Mouse (Mus musculus) CH12.LX (cell line): ENCODE measurements around the gene Ccnd3. TPM values are rescaled to one million over a fixed set of nuclear protein-coding genes. Genes with fewer than 3 reads are reported as not detected.

Source experiments
- DNase-seq: peaks from one replicate; pipeline ENCODE4 v3.0.0-alpha.2; 2013; ENCODE audit errors: extremely low read depth
- H3K27ac ChIP-seq: 2 replicates; pipeline ENCODE4 v1.5.1; 2012; ENCODE audit warnings: low read depth, mild to moderate bottlenecking, control low read depth, moderate library complexity; ENCODE audit not compliant: insufficient read depth
- H3K27me3 ChIP-seq: replicated peaks from 2 replicates; pipeline ENCODE3; 2012; ENCODE audit warnings: inconsistent platforms
- H3K36me3 ChIP-seq, 2 experiments: replicated peaks in 1 of 2; 2 replicates each; pipeline versions ENCODE3 to v1.6.1; 2012; ENCODE audit warnings: inconsistent platforms in 1 of 2, low read length in 1 of 2, mild to moderate bottlenecking in 1 of 2, mixed read lengths in 1 of 2, moderate library complexity in 1 of 2; ENCODE audit not compliant: control insufficient read depth in 1 of 2, insufficient read depth in 1 of 2
- H3K4me1 ChIP-seq, 2 experiments: 2 replicates each; pipeline ENCODE4 v1.6.1; 2012; ENCODE audit warnings: inconsistent platforms in 1 of 2, moderate library complexity in 1 of 2; ENCODE audit not compliant: insufficient read depth in 2 of 2, control insufficient read depth in 1 of 2
- H3K4me2 ChIP-seq: 2 replicates; pipeline ENCODE4 v1.6.1; 2012; ENCODE audit warnings: low read depth, mild to moderate bottlenecking, control low read depth; ENCODE audit not compliant: poor library complexity, insufficient read depth, severe bottlenecking
- H3K4me3 ChIP-seq, 3 experiments: fragments of 150-350 bp in 1 of 3; sonication (generic) in 1 of 3; replicated peaks in 1 of 3; 2 replicates each; pipeline versions ENCODE3 to v1.5.1; 2011 to 2012; ENCODE audit warnings: low read depth in 2 of 3, low read length in 2 of 3, mild to moderate bottlenecking in 2 of 3, moderate library complexity in 2 of 3, control low read depth in 1 of 3, improper control_type of control experiment in 1 of 3, inconsistent platforms in 1 of 3, mixed read lengths in 1 of 3; ENCODE audit not compliant: poor library complexity in 1 of 3
- H3K79me2 ChIP-seq: replicated peaks from 2 replicates; pipeline ENCODE4 v1.6.1; 2012; ENCODE audit warnings: mild to moderate bottlenecking, moderate library complexity; ENCODE audit not compliant: control insufficient read depth, poor library complexity, insufficient read depth, severe bottlenecking; ENCODE audit errors: extremely low read depth
- H3K9ac ChIP-seq: 2 replicates; pipeline ENCODE4 v1.6.1; 2012; ENCODE audit warnings: low read depth, mild to moderate bottlenecking, control low read depth, moderate library complexity; ENCODE audit not compliant: insufficient read depth
- H3K9me3 ChIP-seq: replicated peaks from 2 replicates; pipeline ENCODE3; 2012; ENCODE audit warnings: low read length, inconsistent platforms, mixed read lengths
- CHD1 ChIP-seq: IDR thresholded peaks from 2 replicates; pipeline ENCODE4 v1.6.1; 2012; ENCODE audit warnings: low read depth, low read length, improper control_type of control experiment, inconsistent platforms
- CTCF ChIP-seq, 2 experiments: IDR thresholded peaks in 1 of 2; conservative IDR thresholded peaks in 1 of 2; 2 replicates each; pipeline ENCODE4 v1.5.1; 2011 to 2012; ENCODE audit warnings: low read depth in 2 of 2, low read length in 2 of 2, improper control_type of control experiment in 1 of 2, inconsistent platforms in 1 of 2, mild to moderate bottlenecking in 1 of 2, moderate library complexity in 1 of 2
- ELF1 ChIP-seq: IDR thresholded peaks from 2 replicates; pipeline ENCODE4 v1.6.1; 2014; ENCODE audit warnings: low read depth, mild to moderate bottlenecking, inconsistent platforms, low read length, improper control_type of control experiment
- EP300 ChIP-seq: IDR thresholded peaks from 2 replicates; pipeline ENCODE4 v1.6.1; 2011; ENCODE audit warnings: low read length, improper control_type of control experiment
- IRF4 ChIP-seq: IDR thresholded peaks from 2 replicates; pipeline ENCODE4 v1.6.1; 2014; ENCODE audit warnings: low read depth, mild to moderate bottlenecking, inconsistent platforms, low read length, improper control_type of control experiment
- JUND ChIP-seq: conservative IDR thresholded peaks from 2 replicates; pipeline ENCODE4 v1.6.1; 2011; ENCODE audit warnings: low read depth, low read length, improper control_type of control experiment
- MAX ChIP-seq: IDR thresholded peaks from 2 replicates; pipeline ENCODE4 v1.6.1; 2011; ENCODE audit warnings: low read length, improper control_type of control experiment
- MAZ ChIP-seq: IDR thresholded peaks from 2 replicates; pipeline ENCODE4 v1.6.1; 2012; ENCODE audit warnings: low read depth, mild to moderate bottlenecking, inconsistent platforms, low read length, improper control_type of control experiment, moderate library complexity
- NELFE ChIP-seq: IDR thresholded peaks from 2 replicates; pipeline ENCODE4 v1.6.1; 2011; ENCODE audit warnings: low read depth, low read length, improper control_type of control experiment
- NRF1 ChIP-seq: IDR thresholded peaks from 2 replicates; pipeline ENCODE4 v1.6.1; 2014; ENCODE audit warnings: low read depth, mild to moderate bottlenecking, inconsistent platforms, low read length, improper control_type of control experiment, moderate library complexity
- PAX5 ChIP-seq: IDR thresholded peaks from 2 replicates; pipeline ENCODE4 v1.6.1; 2012; ENCODE audit warnings: low read length, inconsistent platforms, mixed read lengths
- POLR2A ChIP-seq: IDR thresholded peaks from 2 replicates; pipeline ENCODE4 v1.6.1; 2011; ENCODE audit warnings: low read depth, mild to moderate bottlenecking, improper control_type of control experiment, low read length
- POLR2AphosphoS2 ChIP-seq: IDR thresholded peaks from 2 replicates; pipeline ENCODE4 v1.6.1; 2011; ENCODE audit warnings: low read depth, low read length, improper control_type of control experiment
- RCOR1 ChIP-seq: conservative IDR thresholded peaks from 2 replicates; pipeline ENCODE4 v1.6.1; 2012; ENCODE audit warnings: low read depth, mild to moderate bottlenecking, inconsistent platforms, low read length, improper control_type of control experiment
- SMC3 ChIP-seq: IDR thresholded peaks from 2 replicates; pipeline ENCODE4 v1.6.1; 2011; ENCODE audit warnings: low read depth, low read length, improper control_type of control experiment
- TBP ChIP-seq: conservative IDR thresholded peaks from 2 replicates; pipeline ENCODE4 v1.6.1; 2011; ENCODE audit warnings: low read depth, low read length, improper control_type of control experiment
- TCF12 ChIP-seq: IDR thresholded peaks from 2 replicates; pipeline ENCODE4 v1.6.1; 2014; ENCODE audit warnings: low read depth, mild to moderate bottlenecking, inconsistent platforms, low read length, improper control_type of control experiment
- USF1 ChIP-seq: IDR thresholded peaks from 2 replicates; pipeline ENCODE4 v1.6.1; 2014; ENCODE audit warnings: low read depth, mild to moderate bottlenecking, inconsistent platforms, low read length, improper control_type of control experiment
- USF2 ChIP-seq: conservative IDR thresholded peaks from 2 replicates; pipeline ENCODE4 v1.6.1; 2011; ENCODE audit warnings: low read depth, low read length, improper control_type of control experiment
- ZC3H11A ChIP-seq: IDR thresholded peaks from 2 replicates; pipeline ENCODE4 v1.6.1; 2012; ENCODE audit warnings: low read depth, mild to moderate bottlenecking, inconsistent platforms, low read length, improper control_type of control experiment
- ZKSCAN1 ChIP-seq: IDR thresholded peaks from 2 replicates; pipeline ENCODE4 v1.6.1; 2012; ENCODE audit warnings: low read depth, inconsistent platforms, low read length, improper control_type of control experiment, borderline replicate concordance
- ZMIZ1 ChIP-seq: IDR thresholded peaks from 2 replicates; pipeline ENCODE4 v1.6.1; 2012; ENCODE audit warnings: low read depth, mild to moderate bottlenecking, inconsistent platforms, low read length, improper control_type of control experiment
- dilution Hi-C: fragments of 300-500 bp; cut with MboI; formaldehyde crosslinking; loops from 2 replicates; pipeline ENCODE4 v1.14.3; 2020; ENCODE audit warnings: low sequenced_read_pairs; ENCODE audit not compliant: extremely low pct_unique_long_range_greater_than_20kb, extremely low pct_ligation_motif_present
- in situ Hi-C: fragments of 300-500 bp; cut with MboI; formaldehyde crosslinking; loops from 3 replicates; pipeline ENCODE4 v1.14.3; 2019; ENCODE audit warnings: low sequenced_read_pairs, low pct_ligation_motif_present, low pct_unique_long_range_greater_than_20kb, mixed read lengths
- polyA plus RNA-seq: library from polyadenylated mRNA; unstranded; fragments of >175 nt; gene quantifications from 2 replicates; pipeline ENCODE4 v1.2.1, GENCODE M21; 2012; ENCODE audit warnings: low read depth; ENCODE audit not compliant: insufficient read length
- total RNA-seq, 2 experiments: library from RNA; depleted of rRNA; stranded (reverse); fragments of 300-350 nt in 1 of 2; fragments of >200 nt in 1 of 2; gene quantifications; 2 replicates each; pipeline ENCODE4 v1.2.3; 2012 to 2014

The Ccnd3 gene
- total and polyA plus RNA-seq, 3 experiments: 30.6 to 121 (median 48.7) TPM

DNA sequence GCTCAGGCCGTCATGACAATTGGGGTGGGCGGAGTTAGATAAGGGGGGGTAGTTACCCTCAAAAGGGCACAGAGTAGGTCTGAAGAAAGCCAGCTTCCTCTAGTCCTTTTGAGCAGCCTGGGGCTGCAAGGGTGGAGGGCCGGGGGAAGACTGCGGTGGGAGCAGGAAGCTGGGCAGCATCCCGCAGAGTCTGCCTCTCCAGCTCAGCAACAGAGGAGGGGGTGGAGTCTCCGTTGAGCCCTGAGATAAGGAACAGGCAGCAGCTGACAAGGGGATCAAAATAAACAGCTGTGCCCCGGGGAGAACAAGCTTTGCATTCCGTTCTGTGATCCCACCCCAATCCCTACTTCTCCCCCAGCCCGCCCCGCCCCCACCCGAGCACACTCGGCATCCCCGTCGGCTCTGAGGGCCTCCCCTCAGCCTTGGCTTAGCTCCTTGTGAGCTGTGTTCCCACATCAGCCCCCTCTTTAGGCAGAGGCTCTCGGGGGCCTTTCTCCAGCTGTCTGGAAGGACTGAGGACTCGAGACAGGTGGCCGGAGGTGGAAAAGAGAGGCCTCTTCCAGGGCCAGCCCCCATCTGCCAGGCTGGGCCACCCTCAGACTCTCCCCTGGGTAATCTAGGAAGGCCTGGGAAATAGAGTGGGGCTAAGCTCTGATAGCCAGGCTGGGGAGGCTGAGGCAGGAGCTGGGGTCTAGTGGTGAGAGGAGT, 16.9 kb downstream of the Ccnd3 start:
- no peak overlapping the region for H3K4me3 ChIP-seq
- H3K4me1 ChIP-seq: peaks cover 0 to 22% of the 10 kb centered on the region in 2 experiments; a peak in 2 of 4 replicates
- in situ Hi-C loops: no loop called here
- no peak overlapping the region for H3K4me2 ChIP-seq
- H3K9ac ChIP-seq: no peak overlapping the region
- no peaks in the 10 kb centered on the region for H3K36me3 ChIP-seq
- no peaks in the 10 kb centered on the region for H3K27me3 ChIP-seq
- no peaks in the 10 kb centered on the region for H3K9me3 ChIP-seq
- no peaks in the 10 kb centered on the region for H3K79me2 ChIP-seq
- dilution Hi-C loops: no loop called here
- no peak overlapping the region for H3K27ac ChIP-seq
- TF ChIP-seq TCF12 (no peak), USF2 (no peak), TBP (no peak), EP300 (no peak), SMC3 (no peak)
- no peak for DNase-seq

DNA sequence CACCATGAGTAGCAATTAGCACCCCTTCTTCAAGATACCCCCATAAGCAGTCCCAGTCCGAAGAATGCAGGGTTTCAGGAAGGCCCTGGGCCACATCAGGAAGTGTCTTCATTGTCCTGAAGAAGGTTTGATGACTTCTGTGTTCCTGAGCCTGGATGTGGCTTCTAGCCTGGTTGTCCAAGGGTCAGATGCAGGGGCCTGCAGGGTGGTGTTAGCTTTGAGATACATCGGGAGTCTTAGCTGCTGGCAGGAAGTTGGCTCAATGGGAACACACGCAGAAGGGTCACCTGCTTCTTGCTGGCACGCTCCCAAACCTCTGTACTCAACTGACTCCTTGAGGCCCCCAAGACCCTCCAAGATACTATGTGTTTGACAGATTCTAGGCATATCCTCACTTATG, 17.7 kb downstream of the Ccnd3 start:
- dilution Hi-C loops: no loop called here
- in situ Hi-C loops: no loop called here
- peaks cover 0 to 29% of the 10 kb centered on the region in 2 experiments; a peak in 2 of 4 replicates for H3K4me1 ChIP-seq

DNA sequence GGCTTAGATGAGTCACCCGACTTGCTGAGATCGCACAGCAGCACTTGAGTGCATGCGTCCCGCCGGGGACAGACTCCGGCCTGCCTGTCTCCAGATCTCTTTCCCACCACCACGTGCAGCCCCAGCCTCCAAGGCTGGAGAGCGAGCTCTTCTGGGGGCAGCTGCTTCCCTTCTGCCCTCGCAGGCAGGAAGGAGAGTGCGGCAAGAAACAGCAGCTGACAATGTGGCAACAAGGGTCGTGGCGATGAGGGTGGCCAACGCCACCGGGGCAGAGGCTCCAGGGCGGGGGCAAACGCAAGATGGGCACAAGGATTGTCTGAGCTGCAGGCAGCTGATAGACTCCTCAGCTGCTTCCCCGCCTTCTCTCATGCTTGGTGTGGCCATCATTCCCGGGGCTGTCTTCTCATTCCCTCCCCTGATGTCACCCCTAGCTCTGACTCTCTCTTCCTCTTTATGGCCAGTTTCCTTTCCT, 18.4 kb downstream of the Ccnd3 start:
- in situ Hi-C loops: no loop called here
- H3K4me1 ChIP-seq: peaks cover 0 to 30% of the 10 kb centered on the region in 2 experiments; a peak in 2 of 4 replicates
- H3K27me3 ChIP-seq: no peaks in the 10 kb centered on the region

More for the DNA sequence above, 17.7 kb downstream of the Ccnd3 start:
- Histone ChIP-seq H3K27me3 (no peaks in the 10 kb centered on the region), H3K9me3 (no peaks in the 10 kb centered on the region), H3K9ac (no peak overlapping the region), H3K79me2 (no peaks in the 10 kb centered on the region), H3K27ac (no peak overlapping the region), H3K4me2 (no peak overlapping the region), H3K36me3 (no peaks in the 10 kb centered on the region), H3K4me3 (no peak overlapping the region)
- no peak for DNase-seq
- TF ChIP-seq IRF4 (no peak), ELF1 (no peak), ZKSCAN1 (no peak), MAX (no peak), SMC3 (no peak), CHD1 (no peak), PAX5 (no peak), NRF1 (no peak), POLR2AphosphoS2 (no peak), USF1 (no peak)

More for the DNA sequence above, 18.4 kb downstream of the Ccnd3 start:
- H3K4me3 ChIP-seq: no peak overlapping the region
- H3K4me2 ChIP-seq: no peak overlapping the region
- no peak overlapping the region for H3K27ac ChIP-seq
- no peak for DNase-seq
- dilution Hi-C loops: no loop called here
- H3K79me2 ChIP-seq: no peaks in the 10 kb centered on the region
- H3K36me3 ChIP-seq: no peaks in the 10 kb centered on the region
- H3K9me3 ChIP-seq: no peaks in the 10 kb centered on the region
- no peak overlapping the region for H3K9ac ChIP-seq
- TF ChIP-seq ZMIZ1: no peak
- TF ChIP-seq JUND: no peak
- TF ChIP-seq POLR2AphosphoS2: no peak
- no peak for TF ChIP-seq MAZ
- no peak for TF ChIP-seq CTCF (conservative IDR thresholded peaks at IDR 0.05 in 1 of 2, IDR thresholded peaks at IDR 0.05 in 1 of 2; ENCODE audit: low read depth in 2 of 2, low read length in 2 of 2)
- no peak for TF ChIP-seq PAX5
- TF ChIP-seq ELF1: no peak
- TF ChIP-seq ZC3H11A: no peak
- no peak for TF ChIP-seq TBP
- no peak for TF ChIP-seq MAX
- no peak for TF ChIP-seq RCOR1
- no peak for TF ChIP-seq TCF12
- no peak for TF ChIP-seq USF1
- no peak for TF ChIP-seq SMC3
- no peak for TF ChIP-seq POLR2A
- TF ChIP-seq USF2: no peak
- TF ChIP-seq NRF1: no peak
- TF ChIP-seq IRF4: no peak
- no peak for TF ChIP-seq NELFE
